Mouse (Mus musculus): ENCODE data around the gene D16Ertd472e.

D16Ertd472e gene

DNA sequence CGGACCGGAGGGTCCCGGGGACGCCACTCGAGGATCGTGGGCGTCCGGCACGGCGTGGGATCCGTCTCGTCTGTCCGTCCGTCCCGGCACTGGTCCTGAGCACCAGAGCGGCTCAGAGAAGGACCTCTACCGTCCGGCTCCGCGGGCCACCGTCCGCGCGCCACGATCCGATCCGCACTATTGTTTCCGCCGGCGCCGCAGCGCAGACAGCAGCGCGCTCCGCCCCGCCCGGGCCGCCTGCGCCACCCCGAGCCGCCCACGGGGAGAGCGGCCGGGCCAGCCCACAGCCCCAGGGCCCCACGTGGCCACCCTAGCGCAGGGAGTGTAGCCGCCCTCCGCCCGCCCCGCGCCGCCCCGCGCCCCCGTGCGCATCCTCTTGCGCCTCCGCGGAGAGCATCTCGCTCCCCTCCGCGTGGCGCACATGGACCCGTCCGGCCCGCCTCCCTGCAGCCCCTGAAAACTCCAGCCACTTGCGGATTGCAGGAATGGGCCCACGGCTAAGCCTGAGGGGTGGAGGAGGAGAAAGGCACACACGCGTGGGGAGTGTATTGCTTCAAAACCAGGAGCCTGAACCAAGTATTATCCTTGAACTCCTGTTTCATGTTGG is at the start of gene D16Ertd472e:
Gene D16Ertd472e (minus strand): TSS at position 231 of the 607 bp plus-strand sequence.
- peak; percentile 97 for DNase-seq (ENCODE audit: inconsistent ontology term)

DNA sequence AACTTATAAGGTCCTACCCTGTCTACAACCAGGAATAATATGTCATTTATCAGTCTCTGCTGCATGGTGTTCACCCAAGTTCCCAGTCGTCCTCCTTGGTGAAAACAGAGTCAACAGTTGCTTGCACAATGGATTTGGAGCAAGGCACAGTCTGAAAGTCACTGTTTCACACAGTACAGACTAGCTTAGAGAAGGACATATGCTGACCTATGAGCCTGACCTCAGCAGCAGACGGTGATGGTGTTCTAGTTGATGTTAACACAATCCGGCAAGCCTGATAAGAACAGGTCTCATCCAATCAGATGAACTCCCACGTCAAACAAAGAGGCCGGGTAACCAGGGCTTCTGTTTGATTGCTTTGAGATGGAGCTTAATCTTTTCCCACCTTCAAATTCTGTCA is 46.2 kb upstream of the D16Ertd472e start:
- DNase-seq (ENCODE audit: inconsistent ontology term): no peak

DNA sequence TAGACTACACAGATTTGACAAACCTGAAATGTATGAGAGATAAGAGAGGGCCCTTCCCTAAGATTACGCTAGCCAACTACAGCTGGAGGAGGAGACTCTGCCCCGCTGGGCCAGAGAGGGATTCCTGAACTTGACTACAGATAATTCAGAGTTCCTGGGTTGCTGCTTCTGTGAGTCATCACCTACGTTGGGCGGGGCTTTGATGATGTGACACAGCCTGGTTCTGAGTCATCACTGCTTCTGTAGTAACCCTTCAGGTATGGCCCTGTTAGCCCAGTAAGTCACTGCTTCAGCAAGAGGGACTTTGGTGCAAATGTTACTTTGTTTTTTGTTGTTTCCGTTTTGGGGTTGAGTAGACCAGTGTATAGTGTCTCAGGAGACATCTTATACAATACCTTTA is 42.9 kb upstream of the D16Ertd472e start:
- peak; percentile 18 for DNase-seq (ENCODE audit: inconsistent ontology term)

DNA sequence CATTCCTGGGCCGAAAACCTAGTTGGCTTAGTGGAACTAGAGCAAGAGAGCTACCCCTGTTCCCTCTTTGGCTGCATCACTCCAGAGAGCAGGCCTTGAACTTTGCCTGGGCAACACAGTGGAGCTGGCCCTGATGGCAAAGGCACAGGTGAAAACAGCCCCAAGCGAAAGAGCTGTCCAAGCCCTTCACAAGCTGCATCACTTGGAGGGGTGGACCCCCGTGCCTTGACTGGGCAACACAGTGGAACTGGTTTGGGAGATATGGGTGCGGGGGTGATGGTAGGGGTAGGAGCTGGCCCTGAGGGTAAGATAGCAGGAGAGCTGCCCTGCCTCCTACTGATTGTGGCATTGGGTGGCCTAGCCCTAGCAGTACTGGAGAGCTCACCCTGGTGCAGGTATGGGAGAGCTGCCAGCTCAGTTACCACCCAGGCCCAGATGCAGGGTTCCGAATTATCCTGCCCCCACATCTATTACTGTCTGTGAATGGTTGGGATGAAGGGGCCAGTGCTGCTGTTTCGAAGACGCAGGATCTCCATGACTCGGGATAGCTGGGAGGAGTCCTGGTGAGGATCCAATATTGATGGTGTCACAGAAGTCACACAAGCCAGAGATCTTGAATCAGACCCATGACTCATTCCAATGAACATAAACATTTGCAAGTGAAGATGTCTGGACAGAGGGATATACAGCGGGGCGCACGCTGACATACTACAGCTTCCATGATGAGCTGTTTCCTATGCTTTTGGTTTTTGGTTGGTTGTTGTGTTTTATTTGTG is 41.4 kb upstream of the D16Ertd472e start:
- no peak for DNase-seq (ENCODE audit: inconsistent ontology term)

DNA sequence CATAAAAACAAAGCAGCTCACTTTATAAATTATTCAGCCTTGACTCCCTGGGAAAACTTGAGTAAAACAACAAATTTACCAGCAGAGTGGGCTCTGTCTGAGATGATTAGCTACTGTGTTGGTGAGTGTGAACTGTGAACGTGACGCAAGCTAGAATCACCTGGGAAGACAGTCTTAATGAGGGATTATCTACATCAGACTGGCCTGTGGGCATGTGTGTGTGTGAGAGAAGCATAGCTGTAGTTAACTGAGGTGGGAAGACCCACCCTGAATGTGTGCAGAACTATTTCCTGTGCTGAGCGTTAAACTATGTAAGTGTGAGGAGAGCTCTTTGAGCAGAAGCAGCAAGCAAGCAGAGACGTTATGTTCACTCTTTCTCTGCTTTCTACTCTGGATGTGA is 29.7 kb upstream of the D16Ertd472e start:
- no peak for DNase-seq (ENCODE audit: inconsistent ontology term)

DNA sequence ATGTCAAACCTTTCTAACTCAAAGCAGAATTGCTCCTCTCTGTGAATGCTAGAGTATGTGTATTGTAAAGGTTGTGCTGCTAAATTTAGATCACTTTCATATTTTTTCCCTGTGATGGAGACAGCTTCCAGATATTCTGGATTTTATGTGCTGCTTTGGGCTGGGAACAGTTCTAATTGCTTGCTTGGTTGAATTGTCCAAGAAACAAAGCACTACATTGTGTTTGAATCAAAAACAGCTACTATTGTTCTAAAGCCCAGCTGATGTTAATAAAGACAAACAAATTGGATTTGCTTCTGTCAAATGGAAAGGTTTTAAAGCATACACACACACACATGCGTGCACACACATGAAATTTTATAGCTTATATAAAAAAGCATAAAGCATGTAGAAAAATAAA is 22.4 kb upstream of the D16Ertd472e start:
- DNase-seq (ENCODE audit: inconsistent ontology term): no peak

DNA sequence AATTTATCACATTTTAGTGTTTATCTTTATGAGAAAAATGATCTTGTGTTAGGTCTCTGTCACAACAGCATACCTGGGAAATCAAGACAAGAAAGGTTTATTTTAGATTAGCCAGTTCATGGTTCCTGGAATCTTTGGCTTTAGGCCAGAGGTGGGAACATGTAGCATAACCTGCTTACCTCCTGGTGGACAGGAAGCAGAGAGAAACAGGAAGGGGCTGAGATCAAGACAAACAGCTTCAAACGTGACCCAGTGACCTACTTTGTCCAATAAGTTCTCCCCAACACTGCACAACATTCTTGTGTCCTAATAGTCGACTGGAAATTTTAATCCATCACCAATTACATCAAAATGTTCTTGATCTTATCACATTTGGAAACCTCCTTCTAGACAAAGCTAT is 19.9 kb upstream of the D16Ertd472e start:
- DNase-seq (ENCODE audit: inconsistent ontology term): no peak

DNA sequence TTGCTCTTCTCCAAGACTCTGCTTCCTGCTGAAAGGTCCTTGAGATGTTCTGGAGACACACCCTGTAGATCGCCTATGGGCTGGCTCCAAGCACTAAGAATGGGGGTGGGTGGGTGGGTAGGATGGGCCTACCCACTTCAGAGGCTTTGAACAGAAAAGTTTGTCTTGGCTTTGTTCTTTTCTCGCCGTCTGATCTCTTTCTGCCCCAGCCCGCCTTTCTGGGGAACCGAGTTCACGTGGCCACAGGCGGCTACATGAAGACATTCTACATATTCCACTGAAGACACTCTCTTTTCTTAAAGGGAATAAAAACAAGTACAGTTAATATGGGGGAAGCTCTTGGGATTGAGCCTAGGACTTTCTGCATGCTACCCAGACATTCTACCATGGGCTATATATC is 19.3 kb upstream of the D16Ertd472e start:
- DNase-seq (ENCODE audit: inconsistent ontology term): no peak

DNA sequence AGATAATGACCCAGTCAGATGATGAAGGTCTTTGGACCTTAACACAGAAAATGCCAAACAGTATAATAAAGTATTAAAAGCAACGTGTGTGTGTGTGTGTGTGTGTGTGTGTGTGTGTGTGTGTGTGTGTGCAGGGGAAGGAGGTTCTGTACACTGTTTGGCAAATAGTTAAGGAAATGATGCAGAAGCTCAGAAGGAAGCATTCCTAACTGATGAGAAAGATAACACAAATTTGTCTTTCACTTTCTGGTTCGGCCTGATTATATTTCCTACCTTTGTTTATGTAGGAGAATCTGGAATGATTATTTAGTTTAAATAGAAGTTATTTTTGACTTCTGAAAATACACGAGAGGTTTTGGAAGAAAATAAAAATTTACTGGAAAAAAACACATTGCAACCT is 17.6 kb upstream of the D16Ertd472e start:
- peak; percentile 45 for DNase-seq (ENCODE audit: inconsistent ontology term)

DNA sequence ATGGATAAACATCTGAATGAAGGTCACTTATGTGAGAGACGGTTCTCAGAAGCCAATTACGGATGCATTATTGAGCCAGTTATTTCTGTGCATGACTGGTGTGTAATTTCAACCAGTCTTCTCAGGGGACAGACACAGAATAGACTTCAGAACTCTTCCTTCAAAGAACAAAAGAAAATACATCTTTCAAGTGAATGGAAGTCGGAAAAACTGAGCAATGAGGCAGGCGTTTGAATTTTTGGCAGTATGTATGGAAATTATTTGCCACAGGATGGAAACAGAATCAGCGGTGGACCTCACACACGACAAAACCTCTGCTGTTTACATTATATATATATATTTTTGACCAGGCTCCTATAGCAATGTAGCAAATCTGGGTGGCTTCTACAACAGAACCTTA is 14.6 kb upstream of the D16Ertd472e start:
- no peak for DNase-seq (ENCODE audit: inconsistent ontology term)

DNA sequence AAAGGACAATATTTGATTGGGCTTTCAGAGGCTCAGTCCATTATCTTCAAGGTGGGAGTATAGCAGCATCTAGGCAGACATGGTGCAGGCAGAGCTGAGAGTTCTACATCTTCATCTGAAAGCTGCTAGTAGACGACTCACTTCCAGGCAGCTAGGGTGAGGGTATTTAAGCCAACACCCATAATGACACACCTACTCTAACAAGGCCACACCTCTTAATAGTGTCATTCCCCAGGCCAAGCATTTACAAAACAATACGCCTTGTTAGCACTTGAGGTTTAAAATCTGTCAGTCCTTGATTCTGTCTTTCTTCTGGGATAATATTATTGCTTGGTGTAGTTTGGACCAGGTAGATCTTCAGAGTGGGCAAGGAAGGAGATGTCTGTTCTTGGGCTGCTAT is 12.3 kb upstream of the D16Ertd472e start:
- DNase-seq (ENCODE audit: inconsistent ontology term): peak; percentile 52

DNA sequence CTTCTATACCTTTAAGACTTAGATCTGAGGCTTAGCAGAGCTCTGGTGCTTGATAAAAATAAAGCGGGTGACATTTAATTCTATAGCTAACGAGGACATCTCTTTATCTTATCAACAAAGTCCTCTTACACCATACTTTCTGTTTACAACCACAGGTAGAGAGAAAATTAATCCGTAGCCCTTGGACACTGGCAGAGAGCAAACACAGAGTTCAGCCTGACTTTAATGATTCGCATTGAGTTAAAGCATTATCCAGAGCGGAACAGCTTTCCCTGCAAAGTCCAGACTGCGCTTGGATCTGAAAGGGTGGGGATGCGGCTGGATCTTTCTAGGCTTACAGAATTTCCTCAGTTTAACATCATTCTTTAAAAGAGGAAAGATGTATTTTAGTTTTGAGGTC is 10.1 kb upstream of the D16Ertd472e start:
- DNase-seq (ENCODE audit: inconsistent ontology term): no peak

DNA sequence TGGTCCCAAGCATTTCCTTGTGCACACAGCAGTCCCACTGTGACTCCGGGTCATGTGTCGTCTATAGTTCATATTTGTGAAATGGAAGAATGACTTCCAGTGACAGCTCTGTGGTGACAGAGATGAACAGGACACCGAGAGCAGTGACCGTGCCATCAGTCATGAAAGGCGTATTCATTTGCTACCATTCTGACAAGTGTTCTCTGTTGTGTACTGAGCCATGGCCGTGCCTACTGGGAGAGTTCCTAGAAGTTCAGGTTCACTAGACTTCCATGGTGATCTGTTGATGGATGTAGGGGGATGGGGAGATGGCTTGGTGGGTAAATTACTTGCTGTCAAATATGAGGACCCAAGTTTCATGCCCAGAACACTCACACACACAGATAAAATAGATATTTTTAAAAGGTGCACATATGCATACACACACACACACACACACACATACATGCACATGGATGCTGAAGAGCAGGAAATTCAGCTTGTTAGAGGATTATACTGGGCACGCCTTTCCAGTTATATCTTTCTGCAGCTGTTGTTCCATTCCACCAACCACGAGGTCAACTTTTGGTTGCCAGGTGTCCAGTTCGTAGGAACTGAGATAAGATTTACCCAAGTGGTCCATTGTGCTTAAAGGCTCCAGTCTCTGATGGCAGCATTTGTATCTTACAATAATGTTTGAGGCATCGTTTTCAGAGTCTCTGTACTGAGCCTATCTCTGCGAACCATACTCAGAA is 9.3 kb upstream of the D16Ertd472e start:
- DNase-seq (ENCODE audit: inconsistent ontology term): no peak

DNA sequence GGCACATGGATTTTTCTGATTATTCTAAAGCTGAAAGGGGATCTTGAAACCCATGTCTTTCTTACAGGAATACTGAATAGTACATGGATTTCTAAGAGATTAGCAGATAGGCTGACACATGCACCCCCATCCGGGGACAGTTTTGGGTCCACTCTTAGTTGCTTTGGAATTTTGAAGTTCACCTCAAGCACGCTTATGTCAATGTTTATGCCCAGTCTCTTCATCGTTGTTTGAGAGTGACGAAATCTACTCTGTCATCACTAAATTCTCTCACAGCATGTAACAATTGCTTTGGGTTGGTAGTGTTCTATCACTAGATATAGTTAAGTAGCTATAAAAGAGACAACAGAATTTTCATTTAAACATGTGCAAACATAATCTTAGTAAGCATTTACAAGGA is 8.7 kb upstream of the D16Ertd472e start:
- DNase-seq (ENCODE audit: inconsistent ontology term): no peak

DNA sequence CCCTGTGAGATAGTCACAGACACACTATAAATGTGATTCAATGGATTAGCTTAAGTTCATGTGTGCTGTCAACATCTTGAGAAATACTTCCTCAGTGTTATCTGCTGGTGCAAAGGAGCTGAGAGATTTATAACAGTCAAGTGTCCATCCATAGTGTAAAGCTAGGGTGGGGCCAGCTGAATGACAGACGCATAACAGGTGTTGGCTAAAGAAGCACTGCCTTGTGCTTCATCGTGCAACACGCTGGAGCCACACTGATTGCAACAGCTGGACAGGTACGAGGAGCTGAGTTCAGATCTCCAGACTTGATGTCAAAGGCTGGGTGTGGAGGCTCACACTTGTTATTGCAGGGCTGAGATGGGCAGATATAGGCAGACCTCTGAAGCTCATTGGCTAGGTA is 7.5 kb upstream of the D16Ertd472e start:
- DNase-seq (ENCODE audit: inconsistent ontology term): no peak

DNA sequence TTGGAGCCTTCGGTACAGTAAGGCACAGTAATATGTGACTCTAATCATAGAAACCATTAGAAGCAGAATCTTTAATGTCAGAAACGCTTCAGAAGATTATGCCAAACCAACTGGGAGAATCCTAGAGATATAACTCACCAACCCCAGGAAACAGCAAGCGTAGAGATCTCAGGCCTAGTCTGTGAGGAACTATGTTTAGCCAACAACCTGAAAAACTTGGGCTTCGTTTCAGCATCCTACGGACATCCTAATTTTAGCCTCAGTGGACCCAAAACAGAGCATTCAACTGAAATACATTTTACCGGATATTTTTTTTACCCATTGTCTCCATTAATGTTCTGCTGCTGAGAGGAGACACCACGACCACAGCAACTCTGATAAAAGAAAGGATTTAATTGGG is 3.9 kb upstream of the D16Ertd472e start:
- DNase-seq (ENCODE audit: inconsistent ontology term): no peak

DNA sequence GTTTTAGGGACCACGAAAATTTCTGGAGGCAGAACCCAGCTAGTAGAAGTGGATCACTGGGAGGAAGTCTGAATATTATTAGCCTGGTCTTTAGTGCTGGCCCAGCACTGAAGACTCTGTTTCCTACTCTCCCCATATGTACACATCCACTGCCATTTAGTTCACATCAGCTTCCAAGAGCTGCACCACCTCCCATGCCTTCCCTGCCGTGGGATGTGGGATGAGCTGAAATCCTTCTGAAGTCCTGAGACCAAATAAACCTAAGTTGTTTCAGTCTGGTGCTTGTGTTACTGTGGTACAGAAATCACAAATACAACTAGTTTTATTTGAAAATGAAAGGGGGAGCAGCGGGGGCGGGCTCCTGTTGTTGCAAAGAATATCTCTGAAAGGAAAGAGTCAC is 2.9 kb upstream of the D16Ertd472e start:
- no peak for DNase-seq (ENCODE audit: inconsistent ontology term)

DNA sequence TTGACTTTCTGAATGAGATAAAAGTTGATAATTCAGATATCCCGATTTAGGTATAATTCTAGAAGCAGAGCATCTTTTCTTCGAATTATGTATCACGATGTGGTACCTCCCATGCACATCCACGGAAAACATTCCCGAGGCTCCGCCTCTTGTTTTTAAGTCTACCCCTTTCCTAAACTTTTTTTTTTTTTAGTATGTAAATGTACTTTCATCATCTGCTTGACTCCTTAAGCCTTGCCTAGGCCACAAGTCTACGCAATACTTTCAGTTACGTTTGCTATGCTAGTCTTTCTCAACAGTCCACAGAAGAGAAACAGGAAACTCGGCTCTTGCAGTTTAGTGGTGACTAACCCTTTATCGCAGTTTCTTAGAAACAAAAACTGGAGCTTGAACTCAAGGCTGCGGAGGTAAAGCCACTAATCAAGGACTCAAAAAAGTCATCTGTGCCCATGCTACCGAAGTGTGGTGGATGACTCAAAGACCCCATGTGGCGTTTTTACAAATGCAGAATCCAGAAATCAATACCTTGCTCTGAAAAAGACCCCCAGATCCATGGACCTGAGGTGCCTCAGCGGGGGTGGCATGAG is 670 bp upstream of the D16Ertd472e start:
- DNase-seq (ENCODE audit: inconsistent ontology term): peak; percentile 26

DNA sequence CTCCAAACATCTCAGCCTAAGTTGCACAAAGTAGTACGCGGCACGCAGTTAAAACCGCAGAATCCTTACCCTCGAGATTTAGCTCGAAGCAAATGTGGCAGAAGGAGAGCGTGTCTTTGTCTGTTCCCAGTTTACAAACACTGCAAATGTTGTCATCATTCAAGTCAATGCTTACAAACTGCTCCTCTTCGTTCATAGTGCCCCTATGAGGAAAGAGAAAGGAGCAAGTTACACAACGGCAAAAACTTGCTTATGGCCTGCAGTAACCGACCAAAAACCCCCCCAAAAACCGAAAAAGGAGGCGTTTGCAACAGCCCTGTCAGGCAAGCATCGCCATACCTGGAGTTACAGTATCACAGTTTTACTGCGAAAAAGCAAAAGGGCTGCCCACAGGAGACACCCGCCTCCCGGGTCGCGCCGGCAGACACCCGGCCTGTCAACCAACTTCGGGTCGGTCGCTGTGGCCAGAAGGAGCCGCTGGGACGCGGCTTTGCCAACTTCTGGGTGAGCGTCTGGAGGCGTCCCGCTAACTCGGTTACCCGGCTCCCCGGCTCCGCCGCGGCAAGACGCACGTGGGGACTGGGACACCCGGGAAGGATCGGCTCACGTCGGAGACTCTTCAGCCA is 543 bp downstream of the D16Ertd472e start:
- no peak for DNase-seq (ENCODE audit: inconsistent ontology term)

DNA sequence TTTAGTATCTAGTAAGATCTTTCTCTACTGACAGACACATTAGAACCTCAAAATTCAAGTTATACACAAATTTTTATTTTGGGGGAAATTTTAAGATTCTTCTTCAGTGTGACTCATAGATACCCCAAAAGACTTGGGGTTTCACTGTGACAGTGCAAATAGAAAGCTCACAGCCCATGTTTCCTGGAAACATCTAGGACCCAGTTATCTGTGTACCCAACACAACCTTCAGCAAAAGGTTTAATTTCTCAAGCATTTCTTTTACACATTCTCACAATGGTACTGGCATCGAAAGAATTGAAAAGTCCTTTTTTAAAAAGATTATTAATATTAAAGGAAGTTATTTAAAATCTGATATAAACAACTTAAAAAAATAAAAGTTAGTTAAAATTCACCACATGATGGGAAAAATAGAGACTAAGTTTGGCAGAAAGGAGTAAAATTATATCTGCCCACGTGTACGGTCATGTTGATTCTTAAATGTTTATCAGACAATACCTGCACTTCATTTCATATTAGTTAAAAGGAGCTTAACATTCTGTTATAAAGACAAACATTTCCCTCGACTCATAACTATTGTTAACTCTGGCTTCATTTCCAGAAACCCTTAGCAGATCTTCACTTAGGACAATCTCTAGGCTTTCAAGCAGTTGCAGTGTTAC is 1.2 kb downstream of the D16Ertd472e start:
- no peak for DNase-seq (ENCODE audit: inconsistent ontology term)

DNA sequence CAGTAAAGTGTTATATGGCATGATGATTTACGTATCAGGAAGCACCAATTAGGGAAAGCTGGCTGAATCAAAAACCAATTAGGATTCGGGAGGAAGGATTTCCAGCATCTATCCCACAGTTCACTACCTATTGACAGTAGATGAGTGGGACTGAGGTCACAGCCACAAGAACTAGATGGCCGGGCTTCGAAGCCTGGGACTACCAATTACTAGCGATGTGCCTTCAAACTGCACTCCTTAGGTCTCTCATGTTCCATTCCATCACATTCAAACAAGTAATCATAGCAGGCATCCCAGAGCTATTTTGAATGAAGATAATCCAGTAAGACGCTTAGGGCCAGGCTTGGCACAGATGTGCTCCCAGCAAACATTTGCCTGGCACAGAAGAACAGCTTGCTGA is 2.3 kb downstream of the D16Ertd472e start:
- peak; percentile 49 for DNase-seq (ENCODE audit: inconsistent ontology term)

DNA sequence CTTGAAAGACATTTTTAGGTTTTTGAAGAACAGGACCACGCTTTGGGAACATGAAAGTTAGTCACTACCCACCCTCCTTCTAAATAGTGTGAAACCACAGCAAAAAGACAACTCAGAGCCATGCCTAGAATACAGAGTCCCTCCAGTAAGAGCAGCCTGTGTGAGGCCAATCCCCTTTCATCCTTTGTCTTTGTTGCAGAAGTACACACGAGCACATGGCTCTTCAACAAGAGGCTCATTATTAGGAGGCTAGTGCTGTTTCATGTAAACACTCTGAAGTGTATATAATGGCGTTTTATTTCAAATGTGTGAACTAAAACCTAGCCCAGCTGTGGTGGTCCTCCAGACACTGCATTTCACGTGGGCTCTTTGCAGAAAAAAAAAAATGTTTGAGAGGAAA is 3.5 kb downstream of the D16Ertd472e start:
- no peak for DNase-seq (ENCODE audit: inconsistent ontology term)

Data from Muller cell, postnatal 12 days (primary cell).